Mouse (Mus musculus): ENCODE measurements around the gene Olfr394.

DNA sequence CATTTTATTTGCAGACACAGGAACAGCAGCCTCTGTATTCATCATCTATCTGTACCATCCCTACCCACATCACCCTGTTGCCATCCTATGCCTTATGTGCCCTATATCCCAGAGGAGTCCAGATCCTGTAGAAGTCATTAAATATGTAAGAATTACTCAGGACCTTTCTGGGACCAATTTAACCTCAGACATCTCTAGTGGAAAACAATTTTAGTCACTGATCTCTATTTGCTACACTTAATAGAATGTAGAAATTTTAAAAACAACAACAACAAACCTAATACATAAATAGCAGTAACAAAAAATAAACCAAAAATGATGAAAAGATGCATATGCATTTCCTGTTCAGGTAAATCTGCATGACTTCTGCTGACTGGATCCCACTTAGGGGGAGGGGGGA, 39.2 kb downstream of the Olfr394 start, which contains the start of gene Olfr393:
- TF ChIP-seq ZC3H11A (IDR thresholded peaks at IDR 0.05; ENCODE audit: borderline replicate concordance, low read depth, low read length), result no peak
- no peak for TF ChIP-seq HCFC1 (IDR thresholded peaks at IDR 0.05; ENCODE audit: borderline replicate concordance, insufficient read depth, low read length)
- TF ChIP-seq ZNF384 (IDR thresholded peaks at IDR 0.05; ENCODE audit: low read depth, low read length), result no peak
- no peak for TF ChIP-seq MAFK (IDR thresholded peaks at IDR 0.05; ENCODE audit: insufficient read depth, low read depth, low read length)
